Mouse (Mus musculus) limb, embryonic 14.5 days (tissue): Measurements from ENCODE around the gene Klf15. TPM values are rescaled to one million over a fixed set of nuclear protein-coding genes. Genes with fewer than 3 reads are reported as not detected.

Experiments used
- ATAC-seq: fragments of 200-750 bp; cut with Nextera tagmentation; 2 replicates; pipeline ENCODE4 v1.8.0; 2017; ENCODE audit warnings: low read depth, moderate number of reproducible peaks, moderate TSS enrichment; ENCODE audit not compliant: low FRiP score
- DNase-seq: peaks from one replicate; pipeline ENCODE4 v3.0.0-alpha.2; 2015; ENCODE audit warnings: low spot score
- H3K27ac ChIP-seq: fragments of 300-500 bp; sonication (generic); replicated peaks from 2 replicates; pipeline ENCODE4 v1.5.1; 2014; ENCODE audit warnings: low read depth, mild to moderate bottlenecking, low read length, moderate library complexity, mixed read lengths
- H3K27me3 ChIP-seq: fragments of 300-500 bp; sonication (generic); 2 replicates; pipeline ENCODE4 v1.6.1; 2014; ENCODE audit warnings: low read length, mixed read lengths; ENCODE audit not compliant: control insufficient read depth, insufficient read depth
- H3K36me3 ChIP-seq: fragments of 300-500 bp; sonication (generic); 2 replicates; pipeline ENCODE4 v1.6.1; 2014; ENCODE audit warnings: mild to moderate bottlenecking, low read length, moderate library complexity, mixed read lengths; ENCODE audit not compliant: control insufficient read depth, insufficient read depth
- H3K4me1 ChIP-seq: fragments of 300-500 bp; sonication (generic); 2 replicates; pipeline ENCODE4 v1.6.1; 2014; ENCODE audit warnings: antibody characterized with exemption, low read length, mixed read lengths; ENCODE audit not compliant: control insufficient read depth, insufficient read depth
- H3K4me2 ChIP-seq: fragments of 300-500 bp; sonication (generic); replicated peaks from 2 replicates; pipeline ENCODE4 v1.6.1; 2014; ENCODE audit warnings: low read depth, mild to moderate bottlenecking, low read length, moderate library complexity; ENCODE audit not compliant: severe bottlenecking
- H3K4me3 ChIP-seq: fragments of 300-500 bp; sonication (generic); replicated peaks from 2 replicates; pipeline ENCODE4 v1.5.1; 2014; ENCODE audit warnings: low read length
- H3K9ac ChIP-seq: fragments of 300-500 bp; sonication (generic); 2 replicates; pipeline ENCODE4 v1.6.1; 2014; ENCODE audit warnings: mild to moderate bottlenecking, low read depth, low read length, moderate library complexity; ENCODE audit not compliant: severe bottlenecking
- H3K9me3 ChIP-seq: fragments of 300-500 bp; sonication (generic); 2 replicates; pipeline ENCODE4 v1.6.1; 2016; ENCODE audit warnings: low read length; ENCODE audit not compliant: control insufficient read depth
- POLR2A ChIP-seq: fragments of 200-500 bp; IDR thresholded peaks from 2 replicates; pipeline ENCODE4 v1.8.0; 2012; ENCODE audit warnings: inconsistent platforms, mild to moderate bottlenecking, moderate library complexity, borderline replicate concordance; ENCODE audit not compliant: insufficient read depth, insufficient read length; ENCODE audit errors: extremely low read depth
- WGBS: fragments of 180-500 bp; shearing (Covaris S2); extraction: QIAGEN DNeasy Blood & Tissue Kit; methylation state at CpG from one replicate; pipeline ENCODE4 v1.1.7; 2014; 5-methylcytosine and 5-hydroxymethylcytosine counted together
- polyA plus RNA-seq, 2 experiments: library from polyadenylated mRNA; depleted of rRNA in 1 of 2; stranded (reverse) in 1 of 2; unstranded in 1 of 2; fragments of >200 nt; fragmentation: Nextera tagmentation in 1 of 2; extraction: Ambion mirVana in 1 of 2; gene quantifications; 2 replicates each; pipeline versions ENCODE4 v1.2.1 to v1.2.3; 2012 to 2014

Gene Klf15
- polyA plus RNA-seq, 2 experiments, result 5.3 to 7.0 TPM

DNA sequence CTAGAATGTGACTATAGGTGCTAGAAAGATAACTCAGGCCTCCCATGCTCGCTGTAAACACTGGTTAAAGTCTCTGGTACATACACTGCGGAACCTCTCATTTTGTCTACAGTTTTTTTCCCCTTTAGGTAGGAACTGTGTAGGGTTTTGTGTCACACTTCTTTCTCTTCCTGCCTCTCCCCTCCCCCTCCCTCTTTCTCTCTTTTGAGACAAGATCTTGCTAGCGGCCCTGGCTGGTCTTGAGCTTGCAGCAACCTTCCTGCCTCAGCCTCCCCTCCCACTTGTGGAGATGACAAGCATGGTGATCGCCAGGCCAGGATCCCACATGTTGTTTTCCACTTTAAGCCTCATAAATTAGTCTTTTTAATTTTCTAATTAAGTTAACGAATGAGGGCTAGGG, 8.6 kb upstream of the Klf15 start:
- WGBS, result 85% methylated on average over 5 of the region's 5 CpGs
- Histone ChIP-seq H3K9ac (no peak overlapping the region), H3K27me3 (no peaks in the 10 kb centered on the region), H3K36me3 (no peaks in the 10 kb centered on the region), H3K4me1 (no peaks in the 10 kb centered on the region), H3K4me3 (no peak overlapping the region), H3K4me2 (no peak overlapping the region), H3K27ac (no peak overlapping the region), H3K9me3 (no peaks in the 10 kb centered on the region)
- no peak for ATAC-seq
- TF ChIP-seq POLR2A, result no peak
- DNase-seq, result no peak

DNA sequence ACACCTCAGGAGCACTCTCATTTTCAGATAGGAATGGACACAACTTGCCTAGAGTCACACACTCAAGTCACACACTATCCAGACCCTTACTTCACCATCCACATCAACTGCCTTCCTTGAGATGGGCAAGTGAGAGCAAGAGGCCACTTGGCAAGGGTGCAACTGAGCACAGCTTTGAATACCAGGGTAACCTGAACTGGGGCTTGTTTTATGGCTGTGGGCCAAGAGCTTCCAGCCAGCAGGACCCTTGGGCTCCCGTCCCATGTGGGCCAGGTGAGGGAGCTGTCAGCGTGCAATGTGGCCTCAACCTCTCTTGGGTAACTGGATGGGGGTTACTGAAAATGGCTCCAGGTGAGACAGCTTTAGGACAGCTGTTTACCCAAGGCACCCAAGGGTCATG, 5.0 kb upstream of the Klf15 start:
- no peak overlapping the region for H3K4me2 ChIP-seq
- H3K27me3 ChIP-seq, result peaks cover 15% of the 10 kb centered on the region
- no peak overlapping the region for H3K9ac ChIP-seq
- no peaks in the 10 kb centered on the region for H3K9me3 ChIP-seq
- no peak for TF ChIP-seq POLR2A
- no peak overlapping the region for H3K4me3 ChIP-seq
- WGBS, result 69% methylated on average over 2 of the region's 2 CpGs
- no peaks in the 10 kb centered on the region for H3K36me3 ChIP-seq
- DNase-seq, result no peak
- no peak overlapping the region for H3K27ac ChIP-seq
- H3K4me1 ChIP-seq, result no peaks in the 10 kb centered on the region
- ATAC-seq, result no peak

- WGBS, result 32% methylated on average over 2 of the region's 2 CpGs
Measured at GRCm38 (mm10) chr6:90461181-90461580, 1.2 kb upstream of the Klf15 start.

GRCm38 (mm10) chr6:90461771-90462170, 605 bp upstream of the Klf15 start:
- no peak for TF ChIP-seq POLR2A
- ATAC-seq (no peak; the same call in 1 of the 2 replicates), DNase-seq (no peak)
- Histone ChIP-seq H3K4me2 (peak overlapping the region; percentile 100), H3K27ac (no peak overlapping the region), H3K27me3 (peaks cover 23% of the 10 kb centered on the region), H3K9me3 (no peaks in the 10 kb centered on the region), H3K9ac (peak overlapping the region; percentile 66), H3K4me3 (peak overlapping the region; percentile 64), H3K4me1 (peaks cover 15% of the 10 kb centered on the region), H3K36me3 (no peaks in the 10 kb centered on the region)
- 14% methylated on average over 12 of the region's 12 CpGs for WGBS

More at GRCm38 (mm10) chr6:90461181-90461580, 1.2 kb upstream of the Klf15 start:
- TF ChIP-seq POLR2A, result no peak
- no peak overlapping the region for H3K27ac ChIP-seq
- ATAC-seq, result no peak
- no peak for DNase-seq
- H3K9ac ChIP-seq, result no peak overlapping the region
- H3K4me2 ChIP-seq, result no peak overlapping the region
- peaks cover 15% of the 10 kb centered on the region for H3K4me1 ChIP-seq
- no peaks in the 10 kb centered on the region for H3K9me3 ChIP-seq
- H3K4me3 ChIP-seq, result no peak overlapping the region
- peaks cover 23% of the 10 kb centered on the region for H3K27me3 ChIP-seq
- H3K36me3 ChIP-seq, result no peaks in the 10 kb centered on the region

GRCm38 (mm10) chr6:90462841-90463227, 458 bp downstream of the Klf15 start:
- H3K36me3 ChIP-seq, result no peaks in the 10 kb centered on the region
- no peak for TF ChIP-seq POLR2A
- H3K9ac ChIP-seq, result peak overlapping the region; percentile 66
- H3K27ac ChIP-seq, result no peak overlapping the region
- H3K27me3 ChIP-seq, result peaks cover 23% of the 10 kb centered on the region
- ATAC-seq (peak; percentile 16; the same call in 1 of the 2 replicates), DNase-seq (no peak)
- peaks cover 15% of the 10 kb centered on the region for H3K4me1 ChIP-seq
- H3K4me2 ChIP-seq, result peak overlapping the region; percentile 100
- WGBS, result 2% methylated on average over 32 of the region's 38 CpGs
- no peaks in the 10 kb centered on the region for H3K9me3 ChIP-seq
- peak overlapping the region; percentile 64 for H3K4me3 ChIP-seq
